Mouse (Mus musculus) forebrain, embryonic 11.5 days (tissue): ENCODE results near the gene Gm21970. TPM values are rescaled to one million over a fixed set of nuclear protein-coding genes. Genes with fewer than 3 reads are reported as not detected.

Experiments used
- ATAC-seq: fragments of 200-750 bp; cut with Nextera tagmentation; replicated peaks from 2 replicates; pipeline ENCODE4 v1.8.0; 2017; ENCODE audit warnings: moderate TSS enrichment; ENCODE audit not compliant: low FRiP score
- DNase-seq: peaks from one replicate; pipeline ENCODE4 v3.0.0-alpha.2; 2017; ENCODE audit warnings: low spot score
- H3K27ac ChIP-seq: fragments of 300-500 bp; sonication (generic); 2 replicates; pipeline ENCODE4 v1.5.1; 2014; ENCODE audit warnings: low read depth, low read length
- H3K27me3 ChIP-seq: fragments of 300-500 bp; sonication (generic); 2 replicates; pipeline ENCODE4 v1.6.1; 2014; ENCODE audit warnings: mild to moderate bottlenecking, low read length, mixed read lengths; ENCODE audit not compliant: control insufficient read depth, insufficient read depth
- H3K36me3 ChIP-seq: fragments of 300-500 bp; sonication (generic); 2 replicates; pipeline ENCODE4 v1.6.1; 2014; ENCODE audit warnings: mild to moderate bottlenecking, low read length, moderate library complexity, mixed read lengths; ENCODE audit not compliant: control insufficient read depth, insufficient read depth
- H3K4me1 ChIP-seq: fragments of 300-500 bp; sonication (generic); replicated peaks from 2 replicates; pipeline ENCODE4 v1.6.1; 2014; ENCODE audit warnings: low read length, mixed read lengths; ENCODE audit not compliant: control insufficient read depth, insufficient read depth
- H3K4me2 ChIP-seq: fragments of 300-500 bp; sonication (generic); 2 replicates; pipeline ENCODE4 v1.6.1; 2014; ENCODE audit warnings: low read depth, mild to moderate bottlenecking, low read length, moderate library complexity, mixed read lengths; ENCODE audit not compliant: severe bottlenecking
- H3K4me3 ChIP-seq: fragments of 300-500 bp; sonication (generic); 2 replicates; pipeline ENCODE4 v1.5.1; 2014; ENCODE audit warnings: low read depth, low read length
- H3K9ac ChIP-seq: fragments of 300-500 bp; sonication (generic); 2 replicates; pipeline ENCODE4 v1.6.1; 2014; ENCODE audit warnings: low read length
- H3K9me3 ChIP-seq: fragments of 300-500 bp; sonication (generic); 2 replicates; pipeline ENCODE4 v1.6.1; 2016; ENCODE audit warnings: low read length, mixed read lengths; ENCODE audit not compliant: control insufficient read depth
- WGBS: fragments of 180-500 bp; shearing (Covaris S2); extraction: QIAGEN DNeasy Blood & Tissue Kit; methylation state at CpG from one replicate; pipeline ENCODE4 v1.1.7; 2014; 5-methylcytosine and 5-hydroxymethylcytosine counted together
- polyA plus RNA-seq: library from polyadenylated mRNA; unstranded; fragments of >200 nt; fragmentation: Nextera tagmentation; extraction: Ambion mirVana; gene quantifications from 2 replicates; pipeline ENCODE4 v1.2.1, GENCODE M21; 2014

Gene Gm21970
- polyA plus RNA-seq, 1 experiment from 2014 or later, result 1.0 TPM

DNA sequence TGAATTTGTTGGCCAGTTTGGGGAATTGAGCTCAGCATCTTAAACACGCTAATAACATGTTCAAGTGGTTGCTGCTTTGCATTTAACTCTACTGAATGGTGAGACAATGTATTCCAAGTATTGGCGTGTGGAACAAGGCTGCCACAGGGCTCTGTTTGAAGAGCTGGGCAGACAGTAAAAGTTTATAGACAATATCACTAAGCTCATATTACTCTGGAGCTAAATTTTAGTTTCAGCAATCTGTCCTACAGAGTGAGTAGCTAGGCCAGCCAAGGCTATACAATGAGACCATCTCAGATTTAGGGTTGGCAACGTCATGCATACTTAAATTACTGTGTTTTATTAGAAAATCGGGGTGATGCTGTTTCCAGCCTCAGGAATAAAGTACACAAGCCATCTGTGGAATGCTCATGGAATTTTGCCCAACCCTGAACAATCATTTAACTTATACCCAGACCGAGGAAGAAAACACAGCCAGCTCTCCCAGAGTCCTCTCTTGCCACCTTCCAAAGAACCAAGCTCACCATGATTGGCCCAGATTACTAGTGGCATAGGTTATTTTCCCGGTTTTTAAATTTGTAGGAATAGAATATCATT is 10.1 kb downstream of the Gm21970 start:
- Histone ChIP-seq H3K4me1 (peaks cover 2% of the 10 kb centered on the region), H3K9ac (no peak overlapping the region), H3K9me3 (no peaks in the 10 kb centered on the region), H3K36me3 (no peaks in the 10 kb centered on the region; the same call in 1 of the 2 replicates), H3K4me3 (no peak overlapping the region), H3K27me3 (no peaks in the 10 kb centered on the region), H3K4me2 (no peak overlapping the region), H3K27ac (no peak overlapping the region)
- 89% methylated on average over 6 of the region's 6 CpGs for WGBS
- DNase-seq (no peak), ATAC-seq (no peak)

DNA sequence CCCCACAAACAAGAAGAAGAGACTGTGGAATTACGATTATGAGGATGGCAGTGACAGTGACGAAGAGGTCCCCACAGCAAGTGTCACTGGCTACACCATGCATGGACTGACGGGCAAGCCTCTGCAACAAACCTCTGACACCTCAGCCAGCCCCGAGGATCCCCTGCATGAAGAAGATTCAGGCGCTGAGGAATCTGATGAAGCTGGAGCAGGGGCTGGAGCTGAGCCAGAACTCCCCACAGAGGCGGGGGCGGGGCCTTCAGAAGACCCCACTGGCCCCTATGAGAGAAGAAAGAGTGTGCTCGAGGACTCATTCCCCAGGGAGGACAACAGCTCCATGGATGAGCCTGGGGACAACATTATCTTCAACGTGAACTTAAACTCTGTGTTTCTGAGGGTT is 12.3 kb downstream of the Gm21970 start:
- Histone ChIP-seq H3K9me3 (no peaks in the 10 kb centered on the region), H3K4me3 (no peak overlapping the region), H3K27me3 (no peaks in the 10 kb centered on the region), H3K27ac (no peak overlapping the region), H3K4me1 (peaks cover 2% of the 10 kb centered on the region), H3K9ac (no peak overlapping the region), H3K4me2 (no peak overlapping the region), H3K36me3 (no peaks in the 10 kb centered on the region)
- 86% methylated on average over 9 of the region's 9 CpGs for WGBS
- no peak for DNase-seq
- no peak for ATAC-seq

DNA sequence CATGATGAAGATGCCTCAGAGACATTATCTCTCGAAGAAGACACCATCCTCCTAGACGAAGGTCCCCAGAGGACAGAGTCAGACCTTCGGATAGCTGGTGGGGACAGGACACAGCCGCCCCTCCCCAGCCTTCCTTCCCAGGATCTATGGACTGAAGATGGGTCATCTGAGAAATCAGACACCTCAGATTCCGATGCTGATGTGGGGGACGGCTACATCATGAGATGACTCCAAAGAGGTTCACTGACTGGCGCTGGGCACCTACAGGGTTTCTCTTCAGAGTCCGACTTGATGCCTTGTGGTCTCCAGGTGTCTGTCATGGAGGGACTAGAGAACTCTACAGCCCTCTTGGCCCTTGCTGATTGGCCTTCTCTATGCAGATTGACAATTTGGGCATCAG is 12.7 kb downstream of the Gm21970 start:
- Histone ChIP-seq H3K27me3 (no peaks in the 10 kb centered on the region), H3K9me3 (no peaks in the 10 kb centered on the region), H3K4me2 (no peak overlapping the region), H3K4me1 (peaks cover 2% of the 10 kb centered on the region), H3K36me3 (no peaks in the 10 kb centered on the region), H3K4me3 (no peak overlapping the region), H3K9ac (no peak overlapping the region), H3K27ac (no peak overlapping the region)
- no peak for ATAC-seq
- 95% methylated on average over 8 of the region's 8 CpGs for WGBS
- no peak for DNase-seq

DNA sequence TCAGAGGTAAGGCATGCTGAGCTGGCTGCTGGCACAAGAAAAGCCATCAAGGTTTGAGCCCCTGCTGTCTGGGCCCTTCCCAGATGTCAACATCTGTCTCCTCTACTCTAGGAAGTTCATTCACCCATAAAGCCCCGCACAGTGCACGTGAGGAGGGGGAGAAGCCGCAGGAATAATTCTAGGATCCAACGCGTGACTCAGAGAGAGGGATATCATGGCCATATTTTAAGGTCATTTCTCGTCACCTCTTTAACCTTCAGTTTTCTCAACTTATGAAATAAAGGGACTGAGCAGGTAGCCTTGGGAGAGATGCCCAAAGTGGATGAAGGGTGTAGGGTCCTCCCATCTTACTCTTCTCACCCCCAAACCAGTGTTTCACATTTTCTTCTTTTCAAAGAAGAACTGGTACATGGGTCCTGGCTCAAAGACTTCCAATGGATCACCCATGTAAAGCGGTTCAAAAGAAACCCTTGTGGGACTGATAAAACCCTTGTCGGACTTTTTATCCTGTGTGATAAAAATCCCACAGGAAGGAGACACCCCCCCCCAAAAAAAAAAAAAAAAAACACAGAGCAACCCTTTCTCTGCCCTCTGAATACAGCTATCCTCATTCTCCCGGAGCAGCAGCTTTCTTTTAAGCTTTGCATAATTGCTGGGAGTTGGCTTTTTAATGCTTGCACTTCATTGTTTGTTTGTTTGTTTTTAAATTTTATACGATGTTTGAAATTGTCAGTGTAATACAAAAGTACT is 13.5 kb downstream of the Gm21970 start:
- Histone ChIP-seq H3K36me3 (no peaks in the 10 kb centered on the region), H3K4me2 (no peak overlapping the region), H3K27ac (no peak overlapping the region), H3K9me3 (no peaks in the 10 kb centered on the region), H3K27me3 (no peaks in the 10 kb centered on the region), H3K4me1 (peaks cover 2% of the 10 kb centered on the region), H3K9ac (no peak overlapping the region), H3K4me3 (no peak overlapping the region)
- WGBS, result 81% methylated on average over 10 of the region's 10 CpGs
- ATAC-seq (no peak), DNase-seq (no peak)

DNA sequence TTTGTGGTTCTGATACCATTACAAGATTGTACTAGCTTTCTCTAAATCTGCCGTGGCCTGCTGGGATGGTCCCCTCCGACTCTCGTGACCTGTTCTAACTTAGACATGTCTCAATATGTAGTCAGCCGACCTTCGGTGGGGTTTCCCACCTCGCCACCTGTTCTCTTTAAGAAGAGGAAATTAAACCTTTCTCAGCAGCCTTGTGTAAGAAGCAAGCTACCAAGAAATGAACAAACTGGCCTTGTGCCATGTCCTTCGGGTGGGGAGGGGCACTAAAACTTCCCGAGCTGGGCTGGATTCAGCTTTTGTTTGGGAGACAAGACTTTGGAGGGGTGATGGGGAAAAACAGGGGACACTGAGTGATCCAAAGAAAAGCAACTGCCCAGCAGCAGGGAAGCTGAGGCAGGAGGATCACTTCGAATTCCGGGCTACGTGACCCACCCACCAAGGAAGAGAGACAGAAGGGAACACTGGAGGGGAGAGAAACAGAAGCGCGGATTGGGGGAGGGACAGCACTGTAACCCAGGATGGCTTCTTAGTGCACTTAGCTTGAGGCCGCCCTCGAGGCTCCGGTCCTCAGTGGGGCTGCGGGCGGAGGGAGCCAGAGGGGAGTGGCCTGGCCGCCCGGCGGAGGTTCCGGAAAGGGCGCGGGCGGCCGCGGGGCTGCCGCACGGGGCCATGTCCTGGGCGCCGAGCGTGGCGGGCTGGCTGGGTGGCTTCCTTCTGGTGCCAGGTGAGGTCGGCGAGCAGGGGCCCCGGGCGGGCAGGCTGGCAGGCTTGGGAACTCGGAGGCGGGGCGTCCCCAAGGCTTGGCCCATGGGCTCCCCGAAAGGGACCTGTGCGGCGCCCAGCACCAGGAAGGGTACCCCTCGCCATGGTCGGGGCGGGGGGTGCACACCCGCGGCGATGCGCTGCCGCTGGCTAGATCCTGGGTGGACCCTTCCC is 14.4 kb downstream of the Gm21970 start, which contains the start of gene Il10rb:
Il10rb (plus strand) TSS at position 525 of the 945 bp plus-strand sequence.
- WGBS, result 7% methylated on average over 50 of the region's 51 CpGs
- Histone ChIP-seq H3K27me3 (no peaks in the 10 kb centered on the region), H3K9me3 (no peaks in the 10 kb centered on the region), H3K36me3 (no peaks in the 10 kb centered on the region), H3K9ac (peak within 1 kb of the TSS; percentile 78), H3K27ac (0 out of 2 replicates have a peak within 1 kb of the TSS, but pooled peaks have one; percentile 12), H3K4me3 (peak within 1 kb of the TSS; percentile 60), H3K4me1 (peaks cover 2% of the 10 kb centered on the region), H3K4me2 (peak within 1 kb of the TSS; percentile 99)
- ATAC-seq (peak; percentile 83), DNase-seq (peak; percentile 74)

DNA sequence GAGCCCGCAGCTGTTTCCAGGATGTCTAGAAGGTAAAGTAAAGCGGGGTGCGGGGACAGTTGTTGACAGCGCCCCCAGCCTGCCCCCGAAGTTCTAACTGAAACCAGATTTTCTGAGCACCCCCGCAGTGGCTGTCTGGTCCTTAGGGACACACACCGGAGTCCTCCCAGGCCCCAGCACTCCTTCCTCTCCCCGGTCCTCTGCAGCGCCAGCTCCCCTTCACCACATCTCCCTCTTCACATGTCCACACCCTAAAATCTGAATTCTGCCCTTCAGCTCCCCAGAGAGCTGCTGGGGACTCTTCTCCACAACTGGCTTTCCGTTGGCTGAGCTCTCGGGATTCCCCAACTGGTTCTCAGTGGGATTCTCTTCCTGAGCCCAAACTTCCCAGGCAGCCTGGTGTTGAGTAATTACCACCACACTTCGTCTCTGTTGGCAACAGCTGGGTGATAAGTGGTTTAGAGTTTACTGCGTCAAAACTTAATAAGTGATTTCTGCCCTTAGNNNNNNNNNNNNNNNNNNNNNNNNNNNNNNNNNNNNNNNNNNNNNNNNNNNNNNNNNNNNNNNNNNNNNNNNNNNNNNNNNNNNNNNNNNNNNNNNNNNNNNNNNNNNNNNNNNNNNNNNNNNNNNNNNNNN is 15.2 kb downstream of the Gm21970 start:
- H3K4me2 ChIP-seq, result peak overlapping the region; percentile 99
- H3K27me3 ChIP-seq, result no peaks in the 10 kb centered on the region
- DNase-seq (no peak), ATAC-seq (0 out of 2 replicates have a peak, but pooled peaks have one; percentile 18)
- H3K9ac ChIP-seq, result peak overlapping the region; percentile 78
- H3K4me3 ChIP-seq, result peak overlapping the region; percentile 60
- WGBS, result 2% methylated on average over 12 of the region's 13 CpGs
- H3K36me3 ChIP-seq, result no peaks in the 10 kb centered on the region
- no peaks in the 10 kb centered on the region for H3K9me3 ChIP-seq
- peaks cover 2% of the 10 kb centered on the region for H3K4me1 ChIP-seq
- H3K27ac ChIP-seq, result no peak overlapping the region

DNA sequence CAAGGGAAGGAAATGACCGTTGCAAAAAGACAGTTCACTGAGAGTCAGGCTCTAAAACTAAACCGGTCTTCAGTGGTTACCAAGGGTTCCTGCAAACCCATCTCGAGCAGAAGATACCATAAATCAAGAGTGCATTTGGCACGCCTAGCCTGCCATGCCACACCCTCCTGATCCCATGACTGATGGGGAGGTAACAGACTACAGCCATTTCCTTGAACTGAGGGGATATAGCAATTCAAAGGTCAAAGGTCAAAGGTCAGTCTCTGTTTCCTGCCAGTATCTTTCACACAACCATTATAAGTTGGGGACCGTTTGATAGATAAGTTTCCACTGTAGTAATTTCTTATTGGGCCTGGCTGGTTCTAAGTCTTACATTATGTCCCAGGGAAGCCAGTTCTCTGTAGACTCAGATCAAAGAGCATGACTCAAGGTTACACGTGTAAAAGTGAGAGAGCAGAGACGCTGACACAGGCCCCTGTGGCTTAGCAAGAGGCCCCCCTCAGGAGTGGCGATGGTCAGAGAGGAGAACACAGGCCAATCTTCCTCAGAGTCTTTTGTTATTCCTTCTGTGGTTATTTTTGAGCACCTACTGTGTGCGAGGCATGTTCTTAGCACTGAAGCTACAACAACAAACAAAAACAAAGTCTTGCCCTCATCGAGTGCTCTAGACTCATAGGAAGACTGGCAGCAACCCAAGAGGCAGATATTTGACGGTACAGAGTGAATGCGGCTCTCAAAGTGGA is 21.8 kb downstream of the Gm21970 start:
- ATAC-seq, result no peak
- 83% methylated on average over 12 of the region's 12 CpGs for WGBS
- H3K27ac ChIP-seq, result no peak overlapping the region

More for the DNA sequence above, 21.8 kb downstream of the Gm21970 start:
- no peak for DNase-seq
- no peak overlapping the region for H3K9ac ChIP-seq
- H3K9me3 ChIP-seq, result no peaks in the 10 kb centered on the region
- H3K4me3 ChIP-seq, result no peak overlapping the region
- H3K27me3 ChIP-seq, result no peaks in the 10 kb centered on the region
- no peaks in the 10 kb centered on the region for H3K4me1 ChIP-seq
- H3K36me3 ChIP-seq, result no peaks in the 10 kb centered on the region
- H3K4me2 ChIP-seq, result no peak overlapping the region
